Mouse (Mus musculus) left cerebral cortex, postnatal 36 days (tissue): ENCODE results near the gene Cwc27. TPM values are rescaled to one million over a fixed set of nuclear protein-coding genes. Genes with fewer than 3 reads are reported as not detected.
A peak's percentile ranks its signal among the peaks of the same experiment; 100 is the strongest.

Experiments used
- DNase-seq, 2 experiments: peaks; one replicate each; pipeline ENCODE4 v3.0.0; 2021 to 2022; ENCODE audit warnings: low spot score in 2 of 2, mixed read lengths in 1 of 2
- intact Hi-C: fragments of 180-260 bp; cut with DNase I; formaldehyde crosslinking; loops from one replicate; pipeline ENCODE4 v1.15.1; 2025
- total RNA-seq, 2 experiments: library from RNA; stranded (reverse); gene quantifications; 2 replicates each; pipeline ENCODE4 v1.2.3; 2021

The Cwc27 gene
- total RNA-seq, 2 experiments from 2014 or later: 17.3 to 24.1 TPM

DNA sequence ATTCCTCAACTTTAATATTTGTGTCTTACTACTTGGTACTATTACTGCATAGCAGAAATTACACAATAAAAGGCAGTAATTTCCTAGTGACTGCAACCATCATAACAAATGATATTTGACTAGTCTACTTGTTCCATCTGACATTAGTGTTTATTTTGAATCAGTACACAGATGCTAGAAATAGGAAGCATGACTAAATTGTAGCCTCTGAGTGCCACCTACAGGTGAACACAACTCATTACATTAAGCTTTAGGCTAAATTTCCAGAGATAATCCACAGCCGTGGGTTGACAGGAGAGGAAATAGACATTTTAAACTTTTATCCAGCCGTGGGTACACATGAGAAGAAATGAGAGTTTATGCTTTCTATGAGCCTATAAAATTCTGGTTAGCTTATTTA lies 27.3 kb downstream of the Cwc27 start:
- intact Hi-C loops: loop anchor here (1.0 to 10.0 kb wide), 2 partner anchors 503 to 565 kb away; partner anchors contain the start of genes Cenpk and Ppwd1
- no peak for DNase-seq

DNA sequence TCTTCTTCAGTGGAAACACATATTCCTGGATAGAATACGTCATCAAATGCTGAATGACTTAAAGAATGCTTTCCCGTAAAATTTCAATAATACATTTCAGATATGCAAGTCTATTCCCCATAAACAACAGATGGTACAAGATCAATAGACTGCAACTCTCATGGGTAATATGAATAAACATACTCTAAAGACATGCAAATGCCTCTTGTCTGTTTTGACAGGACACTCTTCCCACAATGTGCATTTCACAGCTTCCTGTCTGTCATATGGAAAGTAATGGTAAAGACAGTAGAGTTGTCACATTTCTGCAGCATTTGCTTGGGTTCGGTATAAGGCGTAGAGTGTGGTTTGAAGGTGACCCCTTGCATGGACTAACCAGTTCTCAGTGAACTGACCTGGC lies 29.7 kb downstream of the Cwc27 start:
- DNase-seq: no peak
- intact Hi-C loops: loop anchor here (10.0 kb wide), 1 partner anchor 562 kb away; the partner anchor contains the start of genes Cenpk and Ppwd1

DNA sequence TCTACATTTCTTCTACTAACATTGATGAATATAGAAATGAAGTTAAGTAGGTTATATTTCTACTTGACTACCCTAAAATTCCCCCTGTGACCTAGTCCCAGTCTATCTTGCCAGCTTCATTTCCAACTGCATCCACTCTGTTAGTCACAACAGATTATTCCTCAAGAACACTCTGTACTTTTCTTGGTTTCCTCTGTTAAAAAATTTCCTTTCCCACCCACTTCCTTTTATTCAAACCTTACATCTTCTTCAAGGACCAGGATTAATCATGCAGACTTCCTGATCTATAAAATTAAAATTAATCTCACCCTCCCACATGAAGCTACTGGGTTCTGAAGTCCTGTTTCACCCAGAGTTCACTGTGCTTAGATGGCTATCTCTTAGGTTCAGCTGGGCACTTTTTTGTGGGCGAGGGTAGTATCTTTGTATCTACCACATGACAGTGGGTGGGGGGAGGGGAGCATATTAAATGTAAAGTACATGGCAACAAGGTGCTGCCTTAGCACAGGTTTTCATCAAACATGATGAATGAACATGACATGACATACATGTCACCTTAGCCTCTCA lies 37.8 kb downstream of the Cwc27 start:
- no peak for DNase-seq
- intact Hi-C loops: no loop called here

DNA sequence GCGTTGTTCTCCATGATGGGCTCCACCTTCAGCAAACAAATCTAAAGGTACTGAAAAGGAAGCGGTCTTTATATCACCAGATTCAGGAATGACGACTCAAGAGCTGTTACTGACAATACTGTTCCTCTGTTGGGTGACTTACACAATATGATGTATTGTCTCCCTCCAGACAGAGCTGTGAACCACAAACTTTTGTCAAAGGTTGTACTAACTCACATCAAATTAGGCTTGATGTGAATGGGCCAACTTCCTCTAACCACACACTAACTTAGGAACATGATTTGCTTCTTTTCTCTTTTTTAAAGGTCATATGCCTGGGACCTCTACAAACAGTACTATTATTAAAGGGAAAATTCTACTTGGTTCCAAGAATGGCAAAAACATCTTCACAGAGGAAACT lies 53.7 kb downstream of the Cwc27 start:
- intact Hi-C loops: no loop called here
- no peak for DNase-seq

DNA sequence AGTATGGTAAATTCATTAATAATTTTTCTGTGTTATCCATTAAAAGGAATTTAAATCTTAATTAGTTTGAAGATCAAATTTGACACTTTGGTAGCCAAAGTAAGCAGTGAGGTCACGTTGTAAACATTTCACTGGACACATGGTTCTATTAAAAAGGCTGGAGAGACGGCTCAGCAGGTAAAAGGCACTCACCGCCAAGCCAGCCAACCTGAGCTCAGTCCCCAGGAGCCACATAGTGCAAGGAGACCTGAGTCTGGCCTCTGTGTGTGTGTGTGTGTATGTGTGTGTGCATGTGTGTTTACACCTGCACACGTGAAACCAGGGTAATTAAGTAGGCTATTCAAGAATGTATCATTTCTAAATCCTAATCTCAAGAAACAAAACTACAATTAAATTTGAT lies 54.5 kb downstream of the Cwc27 start:
- intact Hi-C loops: no loop called here

DNA sequence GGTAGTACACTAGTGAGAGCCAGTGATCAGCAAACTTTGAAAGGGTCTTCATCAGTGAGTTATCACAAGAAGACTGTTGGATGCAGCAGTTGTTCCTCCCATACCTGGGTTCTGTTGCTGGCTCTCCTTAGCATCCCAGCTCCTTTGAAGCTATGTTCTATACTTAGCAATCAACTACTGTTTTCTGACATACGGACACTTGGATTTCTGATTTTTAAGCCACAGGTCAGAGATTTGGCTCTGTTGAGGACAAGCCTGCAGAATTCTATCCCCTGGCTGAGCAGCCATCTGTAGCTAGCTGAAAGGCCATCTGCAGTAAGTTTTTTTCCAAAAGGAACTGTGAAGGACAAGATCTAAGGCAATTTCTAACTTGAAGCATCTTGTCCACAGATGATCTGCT lies 57.6 kb downstream of the Cwc27 start:
- DNase-seq: no peak
- intact Hi-C loops: no loop called here

More for the DNA sequence above, 54.5 kb downstream of the Cwc27 start:
- no peak for DNase-seq

DNA sequence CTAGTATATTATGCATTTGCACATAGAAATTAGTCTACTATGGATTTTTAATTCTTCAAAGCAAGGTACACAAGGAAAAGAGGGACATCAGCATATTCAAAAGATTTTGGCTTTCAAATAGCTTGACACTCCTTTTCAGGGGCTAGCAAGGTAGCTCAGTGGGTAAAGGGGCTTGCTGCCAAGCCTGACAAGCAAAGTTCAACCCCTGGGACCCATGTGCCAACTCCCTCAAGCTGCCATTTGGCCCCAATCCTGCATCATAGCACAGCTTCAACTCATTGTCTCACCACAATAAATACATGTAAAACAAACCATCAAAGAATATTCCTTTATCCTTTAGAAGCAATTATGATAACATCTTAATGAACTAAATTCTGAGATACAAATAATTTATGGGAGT lies 69.9 kb downstream of the Cwc27 start:
- DNase-seq: no peak
- intact Hi-C loops: no loop called here

DNA sequence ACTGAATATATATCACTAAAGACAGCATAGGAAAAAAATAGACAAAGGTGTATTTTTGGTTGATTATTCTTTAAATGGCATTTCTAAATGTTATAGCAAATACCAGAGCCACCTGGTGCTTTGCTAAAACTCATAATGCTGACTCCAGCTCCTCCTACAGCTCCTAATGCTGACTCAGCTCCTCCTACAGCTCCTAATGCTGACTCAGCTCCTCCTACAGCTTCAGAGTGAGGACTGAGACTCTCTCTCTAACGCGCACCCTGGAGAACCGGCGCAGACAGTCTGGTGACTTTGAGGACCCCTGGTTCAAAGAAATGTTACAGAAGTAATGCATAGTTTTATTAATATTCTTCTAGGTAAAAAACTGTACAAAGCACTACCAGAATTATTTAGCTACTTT lies 74.1 kb downstream of the Cwc27 start:
- intact Hi-C loops: no loop called here
- no peak for DNase-seq

DNA sequence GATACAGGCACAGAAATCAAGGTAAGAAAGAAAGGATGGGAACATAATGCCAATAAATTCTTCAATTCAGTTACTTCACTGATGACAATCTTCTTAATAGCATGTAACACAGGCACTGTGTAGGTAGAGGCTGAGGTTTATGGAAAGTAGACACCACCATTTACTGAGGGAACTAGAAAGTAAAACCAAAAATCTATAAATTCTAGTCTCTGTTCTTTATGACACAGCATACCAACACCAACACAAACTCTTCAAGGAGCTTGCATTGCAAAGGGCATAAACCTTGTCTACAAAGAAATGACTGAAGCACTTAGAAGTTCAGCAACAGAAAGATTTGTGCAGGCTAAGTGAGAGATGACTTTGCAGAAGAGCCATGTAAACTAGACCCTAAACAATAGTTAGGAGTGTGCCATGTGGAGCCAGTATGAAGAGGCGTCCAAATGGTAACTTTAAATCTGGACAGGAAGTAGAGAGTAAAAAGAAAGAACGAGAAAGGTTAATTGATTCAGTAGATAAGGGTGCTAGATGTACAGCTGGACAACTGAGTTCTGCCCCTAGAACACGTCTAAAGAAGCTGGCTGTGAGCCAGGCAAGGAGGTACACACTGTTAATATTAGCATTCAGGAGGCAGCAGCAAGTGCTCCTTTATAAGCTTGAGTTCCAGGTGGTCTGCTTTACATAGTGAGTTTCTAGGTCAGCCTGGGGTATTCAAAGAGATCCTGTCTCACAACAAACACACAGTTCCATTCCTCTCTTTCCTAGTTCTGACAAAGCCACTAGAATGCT lies 87.5 kb downstream of the Cwc27 start:
- intact Hi-C loops: no loop called here
- DNase-seq: no peak

DNA sequence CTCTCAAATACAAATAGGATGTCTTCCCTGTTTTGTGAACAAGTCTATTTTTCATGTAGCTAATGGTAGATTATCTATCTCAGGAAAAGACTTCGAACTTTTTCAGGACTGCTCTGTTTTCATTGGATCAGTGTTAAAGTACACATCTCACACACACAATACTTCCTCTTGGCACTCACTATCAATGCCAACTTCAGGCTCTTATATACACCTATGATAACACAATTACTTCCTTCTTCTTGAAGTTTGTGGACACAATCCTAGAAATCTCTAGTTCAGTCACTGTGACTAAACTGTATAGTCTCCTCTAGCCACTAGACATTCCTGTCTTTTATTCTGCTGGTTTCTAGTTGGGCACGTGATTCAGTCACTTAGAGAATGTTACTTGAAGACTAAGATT lies 89.3 kb downstream of the Cwc27 start:
- no peak for DNase-seq
- intact Hi-C loops: no loop called here

DNA sequence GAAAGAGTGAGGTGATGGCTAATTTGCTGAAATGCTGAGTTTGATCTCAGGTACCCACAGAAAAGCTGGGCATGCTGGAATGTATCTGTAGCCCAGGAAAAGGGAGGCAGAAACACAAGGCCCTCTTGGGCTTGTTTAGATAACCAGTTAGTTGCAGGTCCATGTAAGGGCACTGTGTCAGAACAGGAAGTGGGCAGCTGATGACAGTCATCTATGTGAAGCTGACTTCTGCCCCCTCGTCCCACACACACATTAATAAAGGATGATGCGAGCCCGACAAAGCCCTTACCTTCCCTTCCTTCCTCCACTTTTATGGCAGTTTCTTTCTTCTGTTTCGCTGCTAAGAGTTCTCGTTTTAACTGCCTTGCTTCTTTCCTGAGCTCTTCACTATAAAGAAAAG lies 96.8 kb downstream of the Cwc27 start:
- intact Hi-C loops: no loop called here
- no peak for DNase-seq

DNA sequence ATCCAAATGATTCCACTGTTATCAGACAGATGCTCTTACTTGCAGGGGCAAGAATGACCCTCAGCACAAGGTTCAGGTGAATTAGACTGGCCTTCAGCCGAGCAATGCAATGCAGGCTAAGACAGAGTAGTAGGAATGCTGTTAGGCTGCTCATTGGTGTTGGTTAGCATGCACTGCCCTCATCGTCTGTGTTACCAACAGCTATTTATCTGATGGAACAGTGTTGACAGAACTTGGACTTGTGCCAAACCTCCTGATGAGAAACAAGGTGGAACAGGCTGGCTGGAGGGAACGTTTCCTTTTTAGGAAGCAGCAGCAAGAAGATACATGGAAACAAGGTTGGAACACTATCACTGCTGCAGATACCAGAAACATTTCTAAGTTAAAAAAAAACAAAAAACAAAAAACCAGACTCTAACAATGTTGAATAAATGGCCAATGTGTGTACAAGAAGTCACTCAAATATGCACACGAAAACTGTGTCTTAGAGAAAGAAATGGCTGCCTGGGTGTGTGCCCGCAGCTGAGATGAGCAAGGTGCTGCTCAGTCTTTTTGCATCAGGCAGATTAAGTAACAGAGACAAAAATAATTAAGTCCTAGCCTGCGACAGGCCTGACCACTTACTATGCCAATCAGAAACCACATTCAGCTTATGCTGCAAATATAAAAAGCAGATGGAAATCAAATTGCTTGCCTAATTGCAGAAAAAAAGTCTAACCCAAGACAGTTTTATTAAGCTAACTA lies 122.2 kb downstream of the Cwc27 start:
- intact Hi-C loops: no loop called here

DNA sequence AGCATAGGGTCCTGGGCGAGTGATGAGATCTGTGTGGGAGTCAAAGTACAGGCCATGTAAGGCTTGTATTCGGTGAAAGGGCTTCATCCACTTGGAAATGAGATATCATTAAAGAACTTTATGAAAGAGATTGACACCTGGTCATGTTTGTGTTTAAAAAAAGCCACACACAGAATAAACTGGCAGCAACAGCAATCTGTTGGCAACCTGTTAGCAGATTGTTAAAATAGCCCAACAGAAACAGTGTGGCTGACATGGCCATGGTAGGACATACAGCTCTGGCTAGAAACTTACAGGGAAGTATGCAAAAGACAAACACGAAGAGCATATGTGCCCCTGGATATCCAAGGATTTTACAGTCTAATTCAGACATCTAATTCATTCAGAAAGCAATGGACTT lies 124.2 kb downstream of the Cwc27 start:
- intact Hi-C loops: no loop called here

More for the DNA sequence above, 122.2 kb downstream of the Cwc27 start:
- peak in 1 of 2 experiments; percentile 11 for DNase-seq

DNA sequence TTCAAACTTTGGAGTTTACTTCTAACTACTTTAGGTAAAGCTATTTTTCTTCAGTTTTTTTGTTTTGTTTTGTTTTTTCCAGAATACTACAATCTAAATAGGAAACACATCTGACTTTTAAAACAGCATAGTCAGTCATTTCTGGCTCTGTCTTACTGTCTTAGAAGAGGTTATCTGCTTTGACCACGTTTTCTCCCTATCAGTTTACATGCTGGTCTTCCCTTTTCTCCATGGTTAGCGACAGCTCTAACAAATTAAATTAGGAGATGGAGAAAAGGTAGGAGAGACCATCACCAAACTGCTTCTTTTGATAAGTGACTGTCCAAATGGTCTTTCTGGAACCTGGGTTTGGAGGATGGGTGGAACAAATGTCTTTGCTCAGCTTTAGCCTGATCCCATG lies 131.4 kb downstream of the Cwc27 start:
- no peak for DNase-seq
- intact Hi-C loops: no loop called here

More for the DNA sequence above, 124.2 kb downstream of the Cwc27 start:
- DNase-seq: no peak

DNA sequence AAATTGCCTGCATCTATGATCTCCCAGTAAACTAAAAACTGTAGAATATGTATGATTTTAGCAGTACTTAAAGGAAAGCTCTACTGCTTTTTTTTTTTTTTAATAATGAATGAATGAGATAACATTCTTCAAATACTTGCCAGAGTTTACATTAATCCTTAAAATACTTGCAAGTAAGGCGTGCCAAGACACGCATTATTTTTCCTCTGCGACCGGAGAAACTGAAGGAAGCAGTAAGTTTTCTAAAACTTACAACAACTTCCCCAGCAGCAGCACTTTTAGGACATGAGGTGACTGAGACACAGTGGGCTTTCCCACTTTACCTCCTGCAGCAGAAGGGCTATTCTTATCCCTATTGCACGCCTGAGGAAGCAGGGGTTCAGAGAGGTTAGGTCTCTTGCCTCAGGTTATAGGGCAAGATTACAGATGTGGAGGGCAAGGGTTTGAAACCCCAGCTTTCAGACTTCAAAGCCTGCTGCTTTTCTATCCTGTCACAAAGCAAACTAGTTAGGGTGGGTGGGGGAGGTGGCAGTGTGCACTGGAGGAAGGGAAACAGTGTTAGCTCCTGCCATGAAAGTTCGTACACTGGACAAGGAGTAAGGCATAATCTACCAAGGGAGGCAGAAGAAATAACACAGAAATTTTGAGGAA lies 132.5 kb downstream of the Cwc27 start:
- intact Hi-C loops: no loop called here
- DNase-seq: no peak

DNA sequence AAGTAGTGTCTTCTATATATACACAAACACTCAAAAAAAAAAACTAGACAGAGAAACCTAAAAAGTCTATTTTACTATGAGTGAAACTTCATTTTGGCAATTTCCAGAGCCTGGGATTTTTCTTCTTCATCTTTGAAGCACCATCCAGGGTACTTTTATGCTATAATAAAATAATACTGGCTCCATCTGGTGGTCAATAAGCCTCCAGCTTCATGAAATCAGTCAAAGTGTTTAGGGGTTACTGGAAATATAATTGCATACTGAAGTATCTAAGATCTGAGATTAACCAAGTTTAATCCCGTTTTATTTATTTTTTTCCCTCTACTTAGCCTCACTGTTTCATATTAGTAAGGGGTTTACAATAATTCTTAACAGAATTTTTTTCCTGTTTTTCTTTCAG lies 135.7 kb downstream of the Cwc27 start:
- intact Hi-C loops: loop anchor here (2.0 kb wide), 1 partner anchor 396 kb away; no protein-coding TSS in a partner anchor
- DNase-seq: no peak

DNA sequence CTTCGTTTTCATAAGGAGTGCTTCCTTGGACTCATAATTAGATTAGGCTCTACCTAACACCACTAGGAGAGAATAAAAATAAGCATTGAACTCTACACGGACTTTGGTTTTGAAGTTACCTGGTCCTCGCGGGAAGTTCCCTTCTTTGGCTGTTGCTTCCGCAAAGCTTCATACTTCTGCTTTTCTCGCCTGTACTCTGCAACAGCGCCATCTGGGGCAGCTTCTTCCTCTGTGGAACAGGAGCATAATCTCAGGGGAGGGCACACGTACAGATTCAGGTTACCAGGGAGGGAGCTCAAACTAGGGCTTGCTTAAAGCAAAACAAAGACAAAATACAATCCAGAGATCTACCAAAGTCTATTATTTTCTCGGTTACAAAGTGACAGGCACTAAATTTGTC lies 155.8 kb downstream of the Cwc27 start:
- intact Hi-C loops: no loop called here
- DNase-seq: no peak

DNA sequence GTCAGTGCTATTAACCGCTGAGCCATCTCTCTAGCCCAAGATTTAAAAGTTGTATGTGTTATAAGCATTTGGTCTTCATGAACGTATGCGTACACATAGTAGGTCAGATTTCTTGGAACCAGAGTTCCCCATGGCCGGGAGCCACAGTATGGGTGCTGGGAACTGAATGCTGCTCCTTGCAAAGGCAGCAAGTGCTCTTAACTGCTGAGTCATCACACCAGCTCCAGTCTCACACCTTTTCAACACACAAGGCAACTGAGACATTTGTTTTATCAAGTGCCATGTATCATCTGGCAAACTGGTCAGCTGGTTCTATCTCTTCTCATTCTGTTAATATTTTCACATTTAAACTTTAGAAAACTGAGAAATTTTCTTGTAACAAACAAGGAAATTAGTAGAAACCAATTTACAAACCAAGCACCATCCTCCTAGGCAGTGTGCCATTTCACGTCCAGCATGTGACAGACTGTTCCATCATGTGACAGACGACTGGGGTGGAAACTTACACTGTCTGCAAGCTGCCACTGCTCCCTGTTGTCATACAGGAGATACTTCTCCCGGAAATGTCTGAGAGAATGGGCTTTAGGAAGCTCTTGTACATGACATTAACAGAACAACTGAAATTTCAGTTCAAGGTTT lies 156.8 kb downstream of the Cwc27 start:
- intact Hi-C loops: no loop called here
- DNase-seq: no peak

DNA sequence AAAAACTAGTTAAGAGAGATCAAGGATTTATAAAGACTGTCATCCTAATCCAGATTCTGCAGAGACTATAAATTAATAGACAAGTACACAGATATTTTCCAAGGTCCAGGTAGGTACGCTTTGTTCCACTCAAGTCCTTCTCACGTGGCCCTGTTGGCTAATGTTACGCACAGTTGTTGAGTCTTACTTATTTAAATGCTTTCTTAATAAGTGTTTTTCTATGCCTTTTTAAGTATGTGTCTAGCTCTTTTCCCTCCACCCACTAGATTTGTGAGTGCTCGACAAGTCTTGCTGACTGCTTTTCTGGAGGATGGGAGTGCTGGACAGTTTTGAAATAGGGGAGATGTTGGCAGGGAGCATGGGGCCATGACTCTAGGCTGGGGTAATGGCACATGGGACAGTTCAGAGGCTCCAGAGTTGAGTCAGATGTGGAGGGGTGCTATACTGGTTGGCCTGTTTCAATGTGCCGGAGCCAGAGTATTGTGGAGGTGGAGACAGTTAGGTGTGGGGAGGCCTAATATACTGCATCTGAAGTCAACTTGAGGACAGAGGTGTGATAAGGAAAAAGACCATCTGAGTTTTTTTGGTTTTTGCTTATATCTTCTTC lies 160.2 kb downstream of the Cwc27 start:
- intact Hi-C loops: no loop called here
- no peak for DNase-seq
